Mouse (Mus musculus) MEL (cell line): Measurements from ENCODE around the gene Zfpl1. TPM values are rescaled to one million over a fixed set of nuclear protein-coding genes. Genes with fewer than 3 reads are reported as not detected.

Experiments used
- DNase-seq: peaks from one replicate; pipeline ENCODE4 v3.0.0; 2011; ENCODE audit warnings: low read depth, low spot score
- H3K27ac ChIP-seq: 2 replicates; pipeline ENCODE4 v1.5.1; 2012; ENCODE audit warnings: low read depth, mild to moderate bottlenecking, control low read depth, low read length, moderate library complexity; ENCODE audit not compliant: control insufficient read depth
- H3K27me3 ChIP-seq, 2 experiments: fragments of 150-350 bp in 1 of 2; sonication (generic) in 1 of 2; 2 replicates each; pipeline ENCODE4 v1.6.1; 2012; ENCODE audit warnings: low read length in 2 of 2, mild to moderate bottlenecking in 2 of 2, improper control_type of control experiment in 1 of 2, moderate library complexity in 1 of 2; ENCODE audit not compliant: insufficient read depth in 2 of 2, control insufficient read depth in 1 of 2
- H3K36me3 ChIP-seq, 2 experiments: 2 replicates each; pipeline ENCODE4 v1.6.1; 2012 to 2014; ENCODE audit warnings: low read length in 2 of 2, improper control_type of control experiment in 1 of 2, inconsistent platforms in 1 of 2, mild to moderate bottlenecking in 1 of 2; ENCODE audit not compliant: insufficient read depth in 2 of 2, control insufficient read depth in 1 of 2
- H3K4me1 ChIP-seq, 2 experiments: fragments of 150-350 bp in 1 of 2; sonication (generic) in 1 of 2; 2 replicates each; pipeline ENCODE4 v1.6.1; 2012; ENCODE audit warnings: low read length in 2 of 2, improper control_type of control experiment in 1 of 2, mild to moderate bottlenecking in 1 of 2; ENCODE audit not compliant: insufficient read depth in 2 of 2, control insufficient read depth in 1 of 2
- H3K4me3 ChIP-seq, 2 experiments: fragments of 150-350 bp in 1 of 2; sonication (generic) in 1 of 2; 2 replicates each; pipeline ENCODE4 v1.5.1; 2012; ENCODE audit warnings: low read depth in 2 of 2, low read length in 2 of 2, mild to moderate bottlenecking in 2 of 2, moderate library complexity in 2 of 2, control low read depth in 1 of 2, improper control_type of control experiment in 1 of 2; ENCODE audit not compliant: control insufficient read depth in 1 of 2, insufficient read depth in 1 of 2
- H3K79me2 ChIP-seq: 2 replicates; pipeline ENCODE4 v1.6.1; 2012; ENCODE audit warnings: mild to moderate bottlenecking, low read length, moderate library complexity; ENCODE audit not compliant: control insufficient read depth, poor library complexity, insufficient read depth
- H3K9ac ChIP-seq: 2 replicates; pipeline ENCODE4 v1.6.1; 2012; ENCODE audit warnings: low read depth, mild to moderate bottlenecking, control low read depth, low read length, moderate library complexity; ENCODE audit not compliant: control insufficient read depth, poor library complexity, severe bottlenecking
- H3K9me3 ChIP-seq: fragments of 150-350 bp; sonication (generic); replicated peaks from 2 replicates; pipeline ENCODE4 v1.6.1; 2012; ENCODE audit warnings: mild to moderate bottlenecking, low read length, improper control_type of control experiment, moderate library complexity; ENCODE audit not compliant: insufficient read depth
- CHD1 ChIP-seq: IDR thresholded peaks from 2 replicates; pipeline ENCODE4 v1.6.1; 2012; ENCODE audit warnings: low read depth, mild to moderate bottlenecking, inconsistent platforms, low read length, improper control_type of control experiment
- CTCF ChIP-seq, 3 experiments: IDR thresholded peaks in 2 of 3; conservative IDR thresholded peaks in 1 of 3; 2 replicates each; pipeline ENCODE4 v1.5.1; 2011 to 2012; ENCODE audit warnings: low read length in 3 of 3, low read depth in 2 of 3, mild to moderate bottlenecking in 2 of 3, improper control_type of control experiment in 1 of 3, inconsistent platforms in 1 of 3, mixed read lengths in 1 of 3, moderate library complexity in 1 of 3; ENCODE audit not compliant: control insufficient read depth in 1 of 3, insufficient read depth in 1 of 3, poor library complexity in 1 of 3, severe bottlenecking in 1 of 3
- ELF1 ChIP-seq: IDR thresholded peaks from 2 replicates; pipeline ENCODE4 v1.6.1; 2014; ENCODE audit warnings: low read depth, mild to moderate bottlenecking, inconsistent platforms, low read length, improper control_type of control experiment, moderate library complexity
- EP300 ChIP-seq, 2 experiments: IDR thresholded peaks; 2 replicates each; pipeline ENCODE4 v1.6.1; 2011; ENCODE audit warnings: improper control_type of control experiment in 2 of 2, low read length in 2 of 2, low read depth in 1 of 2, mild to moderate bottlenecking in 1 of 2
- ETS1 ChIP-seq: IDR thresholded peaks from 2 replicates; pipeline ENCODE4 v1.6.1; 2012; ENCODE audit warnings: low read depth, mild to moderate bottlenecking, inconsistent platforms, low read length, improper control_type of control experiment, moderate library complexity
- GABPA ChIP-seq: IDR thresholded peaks from 2 replicates; pipeline ENCODE4 v1.6.1; 2012; ENCODE audit warnings: low read depth, mild to moderate bottlenecking, inconsistent platforms, low read length, improper control_type of control experiment, moderate library complexity
- GATA1 ChIP-seq: IDR thresholded peaks from 2 replicates; pipeline ENCODE4 v1.6.1; 2011; ENCODE audit warnings: low read depth, low read length, improper control_type of control experiment
- MAZ ChIP-seq: IDR thresholded peaks from 2 replicates; pipeline ENCODE4 v1.6.1; 2012; ENCODE audit warnings: low read depth, mild to moderate bottlenecking, inconsistent platforms, low read length, improper control_type of control experiment
- NRF1 ChIP-seq: IDR thresholded peaks from 2 replicates; pipeline ENCODE4 v1.6.1; 2014; ENCODE audit warnings: low read depth, mild to moderate bottlenecking, inconsistent platforms, low read length, improper control_type of control experiment, moderate library complexity; ENCODE audit not compliant: poor library complexity, insufficient read depth, severe bottlenecking
- POLR2A ChIP-seq, 2 experiments: IDR thresholded peaks; 2 replicates each; pipeline ENCODE4 v1.6.1; 2011 to 2012; ENCODE audit warnings: low read length in 2 of 2, mild to moderate bottlenecking in 2 of 2, control low read depth in 1 of 2, improper control_type of control experiment in 1 of 2, low read depth in 1 of 2, moderate library complexity in 1 of 2; ENCODE audit not compliant: control insufficient read depth in 1 of 2, insufficient read depth in 1 of 2, poor library complexity in 1 of 2
- RAD21 ChIP-seq: IDR thresholded peaks from 2 replicates; pipeline ENCODE4 v1.6.1; 2011; ENCODE audit warnings: mild to moderate bottlenecking, low read depth, low read length, improper control_type of control experiment
- RCOR1 ChIP-seq: IDR thresholded peaks from 2 replicates; pipeline ENCODE4 v1.6.1; 2012; ENCODE audit warnings: low read depth, mild to moderate bottlenecking, inconsistent platforms, low read length, improper control_type of control experiment
- TCF12 ChIP-seq: IDR thresholded peaks from 2 replicates; pipeline ENCODE4 v1.6.1; 2014; ENCODE audit warnings: low read depth, mild to moderate bottlenecking, inconsistent platforms, low read length, improper control_type of control experiment, moderate library complexity
- ZNF384 ChIP-seq: IDR thresholded peaks from 2 replicates; pipeline ENCODE4 v1.6.1; 2012; ENCODE audit warnings: low read depth, mild to moderate bottlenecking, inconsistent platforms, low read length, improper control_type of control experiment
- polyA plus RNA-seq, 2 experiments: library from polyadenylated mRNA; stranded (reverse) in 1 of 2; unstranded in 1 of 2; fragments of >175 nt in 1 of 2; fragments of >200 nt in 1 of 2; gene quantifications; 2 replicates each; pipeline versions ENCODE4 v1.2.1 to v1.2.4; 2012; ENCODE audit warnings: low replicate concordance in 2 of 2, low read depth in 1 of 2; ENCODE audit not compliant: insufficient read length in 2 of 2, insufficient read depth in 1 of 2, missing spikeins in 1 of 2
- total RNA-seq: library from RNA; depleted of rRNA; stranded (reverse); fragments of 300-350 nt; gene quantifications from 2 replicates; pipeline ENCODE4 v1.2.3, GENCODE M21; 2012; rRNA removed

Gene Zfpl1
- total and polyA plus RNA-seq, 3 experiments = 40.1 to 56.4 TPM; not detected in 1

DNA sequence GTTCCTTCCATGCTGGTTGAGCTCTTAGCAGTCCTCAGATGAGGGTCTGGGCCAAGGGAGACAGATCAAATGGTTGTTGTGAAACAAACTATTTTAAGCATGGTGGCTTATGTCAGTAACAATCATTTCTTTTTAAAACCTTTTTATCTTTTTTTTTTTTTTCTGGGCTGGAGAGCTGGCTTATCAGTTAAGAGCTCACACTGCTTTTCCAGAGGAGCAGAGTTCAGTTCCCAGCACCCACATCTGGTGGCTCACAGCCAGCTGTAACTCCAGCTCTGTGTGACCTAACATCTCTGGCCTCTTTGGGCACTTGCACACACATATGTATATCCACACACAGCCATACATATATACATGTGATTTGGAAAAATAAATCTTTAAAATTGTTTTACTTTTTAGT lies 47.1 kb downstream of the Zfpl1 start:
- H3K9ac ChIP-seq = no peak overlapping the region
- H3K9me3 ChIP-seq = no peaks in the 10 kb centered on the region
- H3K4me3 ChIP-seq = no peak overlapping the region
- no peaks in the 10 kb centered on the region for H3K79me2 ChIP-seq
- H3K4me1 ChIP-seq = peaks cover 0 to 3% of the 10 kb centered on the region in 2 experiments; a peak in 2 of 4 replicates
- H3K27ac ChIP-seq = no peak overlapping the region
- peak; percentile 49; the same call in 1 of the 2 replicates for TF ChIP-seq RCOR1
- no peak for TF ChIP-seq ELF1
- peak; percentile 42 for TF ChIP-seq GATA1
- TF ChIP-seq ZNF384 = peak; percentile 76
- TF ChIP-seq EP300 (IDR thresholded peaks at IDR 0.05; ENCODE audit: low read depth in 1 of 2, low read length in 2 of 2) = peak in 1 of 2 experiments; percentile 10; a peak in 1 of 4 replicates
- H3K36me3 ChIP-seq = peaks cover 0 to 3% of the 10 kb centered on the region in 2 experiments; a peak in 2 of 4 replicates
- no peaks in the 10 kb centered on the region; a peak in 1 of 4 replicates for H3K27me3 ChIP-seq
- peak; percentile 38 for DNase-seq

DNA sequence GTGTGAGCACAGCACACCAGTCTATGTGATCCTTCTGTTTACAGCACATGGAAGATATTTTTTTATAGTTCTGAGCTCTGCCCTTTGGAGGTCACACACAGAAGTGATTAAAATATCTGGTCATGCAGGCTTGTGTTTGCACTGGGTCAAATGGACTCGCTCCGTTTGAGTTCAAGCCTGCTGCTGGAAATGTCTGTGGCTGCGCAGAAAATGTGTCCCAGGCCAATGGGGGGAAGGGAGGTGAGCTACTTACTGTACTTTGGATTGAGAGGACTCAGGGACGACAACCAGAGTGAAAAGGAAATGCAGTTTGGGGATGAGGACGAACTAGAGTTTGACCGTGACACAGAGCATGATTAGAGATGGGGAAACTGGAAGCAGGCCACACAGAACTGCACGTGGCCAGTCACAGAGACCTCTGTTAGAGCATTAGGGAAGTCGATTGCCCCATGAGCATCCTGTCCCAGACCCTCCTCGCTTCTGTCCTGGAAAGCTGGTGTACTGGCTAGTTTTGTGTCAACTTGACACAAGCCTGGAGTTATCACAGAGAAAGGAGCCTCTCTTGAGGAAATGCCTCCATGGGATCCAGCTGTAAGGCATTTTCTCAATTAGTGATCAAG lies 48.7 kb downstream of the Zfpl1 start:
- DNase-seq = no peak
- Histone ChIP-seq H3K79me2 (no peaks in the 10 kb centered on the region), H3K27me3 (no peaks in the 10 kb centered on the region; a peak in 1 of 4 replicates), H3K9ac (no peak overlapping the region), H3K9me3 (no peaks in the 10 kb centered on the region), H3K4me1 (peaks cover 0 to 3% of the 10 kb centered on the region in 2 experiments; a peak in 3 of 4 replicates), H3K4me3 (no peak overlapping the region), H3K36me3 (peaks cover 0 to 3% of the 10 kb centered on the region in 2 experiments; a peak in 2 of 4 replicates), H3K27ac (no peak overlapping the region)
- TF ChIP-seq RCOR1 = no peak
- TF ChIP-seq NRF1 = no peak
- TF ChIP-seq POLR2A (IDR thresholded peaks at IDR 0.05; ENCODE audit: control insufficient read depth in 1 of 2, insufficient read depth in 1 of 2, low read depth in 1 of 2, low read length in 2 of 2, poor library complexity in 1 of 2) = no peak
- TF ChIP-seq CHD1 = no peak
- no peak for TF ChIP-seq TCF12
- no peak for TF ChIP-seq GABPA
- no peak for TF ChIP-seq RAD21
- no peak for TF ChIP-seq ETS1
- no peak for TF ChIP-seq MAZ
- no peak for TF ChIP-seq CTCF (IDR thresholded peaks at IDR 0.05 in 2 of 3, conservative IDR thresholded peaks at IDR 0.05 in 1 of 3; ENCODE audit: control insufficient read depth in 1 of 3, insufficient read depth in 1 of 3, low read depth in 2 of 3, low read length in 3 of 3, poor library complexity in 1 of 3, severe bottlenecking in 1 of 3)

Other genes with a start within 250 kb of the Zfpl1 start
- gene Frmd8, start 209.7 kb downstream of the Zfpl1 start, total RNA-seq = 20.8 and 22.8 TPM in 2 replicates
- 10 to 100 TPM in 1 of 2 experiments, not detected in 1; 34.4 TPM for gene Frmd8, start 209.7 kb downstream of the Zfpl1 start, polyA plus RNA-seq
- 20.7 and 23.5 TPM in 2 replicates for gene Slc25a45, start 207.1 kb downstream of the Zfpl1 start, total RNA-seq
- gene Slc25a45, start 207.1 kb downstream of the Zfpl1 start, polyA plus RNA-seq = 10 to 100 TPM in 1 of 2 experiments, not detected in 1; 30.7 TPM
- 1.9 and 2.1 TPM in 2 replicates for gene Tigd3, start 190.8 kb downstream of the Zfpl1 start, total RNA-seq
- 1 to 10 TPM in 1 of 2 experiments, not detected in 1; 2.2 TPM for gene Tigd3, start 190.8 kb downstream of the Zfpl1 start, polyA plus RNA-seq
- 45.7 and 58.6 TPM in 2 replicates for gene Dpf2, start 171.9 kb downstream of the Zfpl1 start, total RNA-seq
- 100 to 1,000 TPM; 133 to 166 TPM for gene Dpf2, start 171.9 kb downstream of the Zfpl1 start, polyA plus RNA-seq
- gene Cdc42ep2, start 160.1 kb downstream of the Zfpl1 start, total RNA-seq = 0.75 and 1.1 TPM in 2 replicates
- 1 to 10 TPM in 1 of 2 experiments, not detected in 1; 1.7 TPM for gene Cdc42ep2, start 160.1 kb downstream of the Zfpl1 start, polyA plus RNA-seq
- 75.3 and 77.3 TPM in 2 replicates for gene Pola2, start 120.8 kb downstream of the Zfpl1 start, total RNA-seq
- 100 to 1,000 TPM in 1 of 2 experiments, 10 to 100 TPM in 1; 99.4 to 126 TPM for gene Pola2, start 120.8 kb downstream of the Zfpl1 start, polyA plus RNA-seq
- gene Slc22a20, start 98.8 kb downstream of the Zfpl1 start, total RNA-seq = not detected in 2 replicates
- not detected for gene Slc22a20, start 98.8 kb downstream of the Zfpl1 start, polyA plus RNA-seq
- gene Capn1, start 69.1 kb downstream of the Zfpl1 start, total RNA-seq = 42.5 and 43.4 TPM in 2 replicates
- 10 to 100 TPM in 1 of 2 experiments, not detected in 1; 75.2 TPM for gene Capn1, start 69.1 kb downstream of the Zfpl1 start, polyA plus RNA-seq
- 12.5 and 14.3 TPM in 2 replicates for gene Syvn1, start 38.4 kb downstream of the Zfpl1 start, total RNA-seq
- gene Syvn1, start 38.4 kb downstream of the Zfpl1 start, polyA plus RNA-seq = 10 to 100 TPM in 1 of 2 experiments, not detected in 1; 55.0 TPM
- 65.1 and 81.6 TPM in 2 replicates for gene Mrpl49, start 27.2 kb downstream of the Zfpl1 start, total RNA-seq
- 10 to 100 TPM in 1 of 2 experiments, not detected in 1; 98.7 TPM for gene Mrpl49, start 27.2 kb downstream of the Zfpl1 start, polyA plus RNA-seq
- gene Fau, start 27.1 kb downstream of the Zfpl1 start, total RNA-seq = 2,020 and 2,413 TPM in 2 replicates
- gene Fau, start 27.1 kb downstream of the Zfpl1 start, polyA plus RNA-seq = 1,000 to 10,000 TPM in 1 of 2 experiments, not detected in 1; 2,967 TPM
- 26.3 and 37.3 TPM in 2 replicates for gene Znhit2, start 23.8 kb downstream of the Zfpl1 start, total RNA-seq
- gene Znhit2, start 23.8 kb downstream of the Zfpl1 start, polyA plus RNA-seq = 10 to 100 TPM in 1 of 2 experiments, not detected in 1; 27.0 TPM
- gene Tm7sf2, start 16.6 kb downstream of the Zfpl1 start, total RNA-seq = 7.6 and 8.0 TPM in 2 replicates
- 10 to 100 TPM in 1 of 2 experiments, not detected in 1; 13.1 TPM for gene Tm7sf2, start 16.6 kb downstream of the Zfpl1 start, polyA plus RNA-seq
- 29.4 and 30.9 TPM in 2 replicates for gene Vps51, start 7.7 kb downstream of the Zfpl1 start, total RNA-seq
- gene Vps51, start 7.7 kb downstream of the Zfpl1 start, polyA plus RNA-seq = 10 to 100 TPM in 1 of 2 experiments, not detected in 1; 60.5 TPM
- not detected in 2 replicates for gene Tmem262, start 4.9 kb downstream of the Zfpl1 start, total RNA-seq
- under 1 TPM in 1 of 2 experiments, not detected in 1; 0.18 TPM for gene Tmem262, start 4.9 kb downstream of the Zfpl1 start, polyA plus RNA-seq
- gene Gm28374, start 2.7 kb downstream of the Zfpl1 start, total RNA-seq = 0.42 and 0.65 TPM in 2 replicates
- gene Gm28374, start 2.7 kb downstream of the Zfpl1 start, polyA plus RNA-seq = under 1 TPM in 1 of 2 experiments, not detected in 1; 0.46 TPM
- 41.1 and 48.5 TPM in 2 replicates for gene Cdca5, start within 50 bp of the Zfpl1 start, total RNA-seq
- 10 to 100 TPM in 1 of 2 experiments, not detected in 1; 56.5 TPM for gene Cdca5, start within 50 bp of the Zfpl1 start, polyA plus RNA-seq
- gene AC131692.1, start 9.5 kb upstream of the Zfpl1 start, total RNA-seq = 0.39 and 0.49 TPM in 2 replicates
- gene AC131692.1, start 9.5 kb upstream of the Zfpl1 start, polyA plus RNA-seq = 1 to 10 TPM in 1 of 2 experiments, not detected in 1; 2.9 TPM
- gene Naaladl1, start 20.8 kb upstream of the Zfpl1 start, total RNA-seq = 0.20 and 0.35 TPM in 2 replicates
- 1 to 10 TPM in 1 of 2 experiments, not detected in 1; 1.7 TPM for gene Naaladl1, start 20.8 kb upstream of the Zfpl1 start, polyA plus RNA-seq
- gene Sac3d1, start 33.7 kb upstream of the Zfpl1 start, total RNA-seq = 34.0 and 44.4 TPM in 2 replicates
- 10 to 100 TPM in 1 of 2 experiments, not detected in 1; 49.3 TPM for gene Sac3d1, start 33.7 kb upstream of the Zfpl1 start, polyA plus RNA-seq
- gene Snx15, start 43.3 kb upstream of the Zfpl1 start, total RNA-seq = 14.9 and 20.4 TPM in 2 replicates
- gene Snx15, start 43.3 kb upstream of the Zfpl1 start, polyA plus RNA-seq = 10 to 100 TPM in 1 of 2 experiments, not detected in 1; 35.3 TPM
- gene Batf2, start 56.0 kb upstream of the Zfpl1 start, total RNA-seq = 0.19 TPM in 1 of 2 replicates, not detected in the other
- under 1 TPM in 1 of 2 experiments, not detected in 1; 0.60 TPM for gene Batf2, start 56.0 kb upstream of the Zfpl1 start, polyA plus RNA-seq
- 47.2 and 53.8 TPM in 2 replicates for gene Arl2, start 56.6 kb upstream of the Zfpl1 start, total RNA-seq
- 100 to 1,000 TPM in 1 of 2 experiments, not detected in 1; 111 TPM for gene Arl2, start 56.6 kb upstream of the Zfpl1 start, polyA plus RNA-seq
- gene Majin, start 99.4 kb upstream of the Zfpl1 start, total RNA-seq = not detected in 2 replicates
- not detected for gene Majin, start 99.4 kb upstream of the Zfpl1 start, polyA plus RNA-seq
- gene Gpha2, start 141.4 kb upstream of the Zfpl1 start, total RNA-seq = not detected in 2 replicates
- under 1 TPM in 1 of 2 experiments, not detected in 1; 0.19 TPM for gene Gpha2, start 141.4 kb upstream of the Zfpl1 start, polyA plus RNA-seq
- 10.4 and 14.7 TPM in 2 replicates for gene Ppp2r5b, start 150.9 kb upstream of the Zfpl1 start, total RNA-seq
- 10 to 100 TPM in 1 of 2 experiments, not detected in 1; 15.6 TPM for gene Ppp2r5b, start 150.9 kb upstream of the Zfpl1 start, polyA plus RNA-seq
- gene Atg2a, start 156.7 kb upstream of the Zfpl1 start, total RNA-seq = 7.9 and 10.6 TPM in 2 replicates
- gene Atg2a, start 156.7 kb upstream of the Zfpl1 start, polyA plus RNA-seq = 10 to 100 TPM in 1 of 2 experiments, not detected in 1; 21.7 TPM
- gene Ehd1, start 191.8 kb upstream of the Zfpl1 start, total RNA-seq = 57.8 and 65.9 TPM in 2 replicates
- gene Ehd1, start 191.8 kb upstream of the Zfpl1 start, polyA plus RNA-seq = 100 to 1,000 TPM in 1 of 2 experiments, not detected in 1; 105 TPM
- 2.0 and 2.6 TPM in 2 replicates for gene Cdc42bpg, start 221.5 kb upstream of the Zfpl1 start, total RNA-seq
- 1 to 10 TPM in 1 of 2 experiments, not detected in 1; 4.5 TPM for gene Cdc42bpg, start 221.5 kb upstream of the Zfpl1 start, polyA plus RNA-seq